Mouse (Mus musculus) megakaryocyte-erythroid progenitor cell, adult 5-6 weeks (primary cell): Measurements from ENCODE around the gene Upp2. TPM values are rescaled to one million over a fixed set of nuclear protein-coding genes. Genes with fewer than 3 reads are reported as not detected.

ENCODE experiments used
- ATAC-seq: replicated peaks from 2 replicates; pipeline ENCODE4 v1.8.0; 2016; ENCODE audit warnings: mild to moderate bottlenecking, inconsistent platforms; ENCODE audit not compliant: severe bottlenecking, poor library complexity, low FRiP score, low TSS enrichment
- total RNA-seq, 2 experiments: library from RNA; stranded (forward) in 1 of 2; stranded (reverse) in 1 of 2; fragments of 200-1000, 215-1000 nt in 1 of 2; fragments of >200 nt in 1 of 2; fragmentation: Nextera tagmentation in 1 of 2; gene quantifications; 2 replicates each; pipeline ENCODE4 v1.2.3; 2014 to 2017

Gene Upp2
- total RNA-seq, 2 experiments from 2014 or later, result not detected

DNA sequence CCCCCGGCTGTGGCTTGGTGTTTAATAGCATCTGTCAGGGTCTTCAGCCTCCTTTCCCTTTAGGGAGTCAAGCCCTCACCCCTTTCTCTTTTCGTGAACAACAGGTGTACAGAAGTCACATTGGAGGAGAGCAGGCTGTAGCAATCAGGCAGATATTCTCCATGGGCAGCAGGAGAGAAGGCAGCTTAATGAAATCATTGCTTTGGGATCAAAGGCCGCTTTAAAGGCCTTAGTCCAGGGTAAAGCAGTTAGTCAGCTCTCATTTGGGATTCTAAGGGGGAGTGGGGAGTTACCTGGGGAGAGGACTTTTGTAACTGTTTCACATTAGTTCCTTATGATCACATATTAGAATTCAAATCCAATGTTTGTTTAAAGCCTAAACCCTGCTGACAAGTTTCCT lies 150.8 kb downstream of the Upp2 start:
- no peak for ATAC-seq

DNA sequence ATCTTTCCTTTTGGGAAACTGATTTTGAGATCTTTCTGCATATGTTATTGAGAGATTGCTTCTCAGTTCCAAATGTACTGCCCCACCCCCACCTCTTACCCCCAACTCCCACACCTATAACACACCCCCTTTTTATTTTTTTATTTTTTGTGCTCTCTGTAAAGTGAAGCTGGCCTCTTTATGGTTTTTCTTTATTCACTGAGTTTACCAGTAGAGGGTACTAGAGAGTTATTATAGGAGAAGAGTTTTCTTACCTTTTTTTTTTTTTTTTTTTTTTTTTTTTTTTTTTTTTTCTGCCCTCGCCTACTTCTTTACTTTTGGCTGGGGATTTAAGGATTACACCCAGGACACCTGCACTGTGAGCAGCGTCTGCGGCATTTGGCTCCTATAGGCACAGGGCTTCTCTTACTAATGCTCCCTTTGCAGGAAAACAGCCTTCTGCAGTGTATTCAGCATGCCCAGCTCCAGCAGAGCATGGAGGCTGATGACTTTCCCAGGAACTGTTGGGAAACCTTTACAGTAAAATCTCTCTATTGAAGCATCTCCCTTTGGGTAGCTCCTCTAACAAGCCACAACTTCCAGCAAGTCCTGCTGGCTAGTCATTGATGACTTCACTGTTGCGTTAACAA lies 170.2 kb downstream of the Upp2 start:
- ATAC-seq, result no peak

DNA sequence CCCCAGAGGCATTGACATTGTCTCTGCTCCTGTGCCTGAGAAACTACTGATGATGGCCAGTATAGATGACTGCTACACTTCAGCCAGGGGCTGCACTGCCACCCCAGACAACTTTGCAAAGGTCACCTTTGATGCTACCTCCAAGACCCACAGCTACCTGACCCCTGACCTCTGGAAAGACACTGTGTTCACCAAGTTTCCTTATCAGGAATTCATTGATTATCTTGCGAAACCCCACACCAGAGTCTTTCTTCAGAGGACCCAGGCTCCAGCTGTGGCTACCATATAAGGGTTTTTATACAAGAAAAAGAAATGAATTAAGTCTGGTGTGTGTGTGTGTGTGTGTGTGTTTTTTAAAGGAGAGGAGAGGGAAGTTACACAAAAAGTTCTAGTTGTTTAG lies 174.1 kb downstream of the Upp2 start:
- ATAC-seq, result no peak

DNA sequence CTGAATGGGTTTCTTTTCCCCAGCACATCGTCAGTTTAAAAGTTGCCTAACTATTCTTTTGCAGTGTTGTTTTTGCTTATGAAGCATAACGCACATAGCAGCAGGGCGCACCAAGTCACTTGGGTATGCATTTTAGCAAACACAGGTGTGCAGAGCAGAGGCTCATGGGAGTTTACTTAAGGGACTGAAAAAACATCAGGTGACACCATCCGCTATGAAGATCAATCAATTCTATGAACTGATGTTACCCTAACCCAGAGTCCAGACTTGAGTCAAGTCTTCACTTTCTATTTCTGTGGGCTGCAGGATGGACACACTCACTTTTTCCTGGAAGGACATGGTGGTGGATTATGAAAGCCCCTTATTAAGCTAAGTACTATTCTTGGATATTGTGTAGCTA lies 174.9 kb downstream of the Upp2 start:
- ATAC-seq, result no peak

DNA sequence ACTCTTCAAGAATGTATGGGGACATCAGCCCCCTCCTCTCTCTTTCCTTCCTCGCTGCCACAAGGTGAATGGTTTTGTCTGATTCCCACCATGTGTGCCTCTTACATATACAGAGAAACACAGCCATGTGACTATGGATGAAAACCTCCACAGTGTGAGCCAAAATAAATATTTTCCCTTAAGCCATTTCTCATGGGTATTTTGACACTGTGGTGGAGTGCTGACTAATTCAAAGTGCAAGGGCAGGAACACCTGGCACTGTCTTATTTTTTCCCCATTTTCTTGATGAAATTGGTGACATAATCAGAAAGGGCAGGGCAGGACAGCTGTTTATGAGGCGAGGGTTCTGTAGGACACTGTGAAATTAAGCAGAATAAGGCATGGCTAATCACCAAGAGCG lies 176.3 kb downstream of the Upp2 start:
- ATAC-seq, result no peak

DNA sequence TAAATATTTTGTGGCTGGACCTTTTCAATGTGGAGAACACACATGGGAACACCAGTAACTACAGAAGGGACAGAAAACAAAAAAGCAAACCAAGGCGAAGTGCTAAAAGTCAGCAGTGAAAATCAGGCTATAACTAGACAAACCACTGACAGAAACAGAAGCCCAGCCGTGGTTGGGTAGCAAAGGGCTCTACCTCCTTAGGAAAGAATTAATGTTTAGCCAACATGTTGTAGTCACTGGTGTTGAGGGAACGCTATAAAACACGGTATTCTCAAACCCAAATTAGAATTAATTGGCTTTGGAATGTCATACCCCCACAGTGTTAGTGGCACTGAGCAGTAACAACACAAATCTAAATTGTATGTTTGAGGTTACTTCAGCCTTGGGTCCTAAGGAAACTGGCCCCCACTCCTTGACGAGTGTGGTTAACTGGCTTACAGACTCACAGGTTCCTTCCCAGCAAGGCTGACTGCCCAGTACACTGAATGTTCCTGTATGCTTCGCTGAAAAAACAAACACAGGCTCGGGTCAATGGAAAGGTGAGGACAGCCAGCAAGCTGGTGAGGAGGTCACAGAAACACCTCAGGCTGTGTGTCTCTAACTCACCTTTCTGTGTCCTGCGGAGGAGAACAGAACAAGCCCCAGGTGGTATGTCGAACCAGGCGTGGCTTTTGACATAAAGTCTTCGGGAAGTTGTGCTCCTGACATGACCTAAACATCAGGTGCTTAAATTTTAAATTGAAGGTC lies 180.6 kb downstream of the Upp2 start:
- ATAC-seq, result no peak

DNA sequence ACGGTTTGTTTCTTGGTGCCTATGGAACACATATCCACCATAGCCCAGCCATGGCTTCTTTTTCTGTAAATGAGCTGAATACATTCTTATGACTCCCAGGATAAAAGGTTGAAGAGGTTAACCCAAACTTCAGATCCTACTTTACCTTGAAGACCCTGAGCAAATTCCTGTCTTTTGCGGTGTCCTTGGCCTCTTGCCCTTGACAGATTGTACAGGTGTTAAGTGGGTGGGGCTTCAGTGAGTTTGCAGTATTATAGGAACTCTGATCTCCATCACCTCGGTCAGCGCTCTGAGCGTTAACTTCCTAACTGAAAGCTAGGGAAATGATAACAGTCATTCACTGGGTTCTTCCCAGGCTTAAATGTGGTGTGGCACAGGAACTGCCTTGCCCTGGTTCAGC lies 181.2 kb downstream of the Upp2 start:
- no peak for ATAC-seq

DNA sequence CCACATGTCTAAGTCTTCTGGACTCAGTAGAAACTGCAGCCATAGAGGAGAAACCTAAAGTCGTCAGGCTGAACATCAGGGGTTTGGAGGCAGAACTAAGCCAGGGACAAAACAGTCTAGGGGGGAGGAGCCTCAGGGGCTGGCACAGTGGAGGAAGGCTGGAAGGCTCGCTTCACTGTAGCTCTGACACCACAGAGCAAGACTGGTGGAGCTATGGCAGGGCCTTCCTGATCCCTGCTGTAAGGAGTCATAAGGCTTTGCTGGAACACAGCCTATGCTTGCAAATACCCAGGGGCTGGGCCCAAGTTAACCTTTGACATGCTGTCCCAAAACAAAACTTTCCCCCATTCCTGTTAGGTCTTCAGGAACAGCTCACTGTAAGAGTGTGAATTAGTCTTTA lies 185.8 kb downstream of the Upp2 start:
- ATAC-seq, result no peak

DNA sequence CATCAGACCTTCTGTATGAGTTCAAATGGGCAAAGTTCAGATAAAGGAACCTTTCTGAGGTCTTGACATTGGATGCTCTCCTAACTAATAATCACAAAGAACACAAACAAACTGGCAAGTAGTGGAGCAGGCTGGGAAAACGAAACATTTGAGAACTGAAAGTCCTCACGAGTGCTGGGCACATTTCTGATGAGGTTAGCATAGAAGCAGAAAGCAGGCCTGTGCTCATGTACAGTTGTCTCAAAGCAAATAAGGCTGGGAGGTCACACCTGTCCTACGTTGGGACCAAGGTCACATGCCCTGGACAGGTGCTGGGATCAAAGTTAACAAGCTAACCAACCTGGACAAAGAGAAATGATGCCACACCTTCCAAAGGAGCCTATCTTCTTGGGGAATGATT lies 187.6 kb downstream of the Upp2 start:
- ATAC-seq, result no peak

DNA sequence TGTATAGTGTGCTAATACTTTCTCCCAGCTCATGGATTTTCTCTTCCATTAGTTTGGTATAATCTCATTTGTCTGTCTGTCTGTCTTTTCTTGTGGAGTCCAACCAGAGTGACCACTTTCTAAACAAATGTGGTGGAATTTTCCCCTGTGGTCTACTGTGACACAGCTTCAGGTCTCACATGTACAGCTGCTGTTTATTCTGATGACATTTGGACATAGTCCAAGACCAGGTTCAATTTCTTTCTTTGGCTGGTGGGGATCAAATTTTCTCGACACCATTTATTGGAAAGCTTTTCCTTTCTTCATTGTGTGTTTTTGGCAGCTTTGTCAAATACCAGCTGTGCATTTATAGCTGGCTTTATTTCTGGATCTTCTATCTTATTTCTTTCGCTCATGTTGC lies 191.0 kb downstream of the Upp2 start:
- no peak for ATAC-seq

DNA sequence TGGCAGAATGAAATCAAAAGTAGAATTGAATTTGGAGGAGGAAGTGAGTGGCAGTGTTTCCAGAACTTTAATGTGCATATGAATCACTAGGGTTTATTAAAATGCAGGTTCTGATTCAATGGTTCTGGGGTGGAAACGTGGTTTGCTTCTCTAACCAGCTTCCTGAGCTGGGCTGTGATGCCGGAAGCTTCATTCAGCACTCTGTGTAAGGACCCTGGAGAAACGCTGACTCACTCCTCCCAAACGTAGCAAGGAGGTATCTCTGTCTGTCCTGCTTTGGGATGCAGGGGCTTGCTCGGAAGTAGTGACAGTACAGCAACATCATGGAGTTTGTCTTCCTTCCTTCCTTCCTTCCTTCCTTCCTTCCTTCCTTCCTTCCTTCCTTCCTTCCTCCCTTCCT lies 192.6 kb downstream of the Upp2 start:
- ATAC-seq, result no peak

DNA sequence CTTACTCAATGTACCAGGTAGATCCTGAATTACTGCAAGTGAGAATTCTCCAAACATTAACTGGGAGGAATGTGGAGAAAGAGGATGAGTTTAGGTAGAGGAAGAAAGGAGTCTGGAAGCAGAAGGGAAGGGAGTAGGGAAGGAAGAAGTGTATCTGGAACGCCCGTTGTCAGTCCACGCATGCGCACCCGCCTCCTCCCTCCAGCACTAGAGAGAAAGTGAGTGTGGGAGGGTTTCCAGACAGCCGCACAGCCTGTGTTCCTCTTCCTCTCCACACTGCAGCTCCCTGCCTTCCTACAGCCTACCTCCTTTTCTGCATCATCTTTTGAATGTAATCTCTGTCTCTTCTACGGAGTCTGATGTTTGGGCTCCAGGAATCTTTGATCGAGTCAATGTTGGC lies 198.0 kb downstream of the Upp2 start:
- ATAC-seq, result no peak

DNA sequence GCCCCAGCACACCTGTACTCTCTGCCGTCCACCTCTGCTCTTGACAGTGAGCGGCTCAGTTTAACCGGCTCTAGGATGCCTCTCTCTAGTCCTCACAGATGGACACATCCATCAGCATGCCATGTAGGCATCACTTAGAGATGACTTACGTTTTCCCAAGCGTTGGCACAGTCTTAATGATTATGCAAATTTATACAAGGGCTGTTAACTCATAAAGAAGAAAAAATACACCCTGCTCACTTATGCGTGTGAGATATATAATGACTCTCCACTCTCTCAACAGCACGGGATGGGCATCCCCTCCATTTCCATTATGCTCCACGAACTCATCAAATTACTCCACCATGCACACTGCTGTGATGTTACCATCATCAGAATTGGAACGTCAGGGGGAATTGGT lies 206.7 kb downstream of the Upp2 start:
- ATAC-seq, result no peak

DNA sequence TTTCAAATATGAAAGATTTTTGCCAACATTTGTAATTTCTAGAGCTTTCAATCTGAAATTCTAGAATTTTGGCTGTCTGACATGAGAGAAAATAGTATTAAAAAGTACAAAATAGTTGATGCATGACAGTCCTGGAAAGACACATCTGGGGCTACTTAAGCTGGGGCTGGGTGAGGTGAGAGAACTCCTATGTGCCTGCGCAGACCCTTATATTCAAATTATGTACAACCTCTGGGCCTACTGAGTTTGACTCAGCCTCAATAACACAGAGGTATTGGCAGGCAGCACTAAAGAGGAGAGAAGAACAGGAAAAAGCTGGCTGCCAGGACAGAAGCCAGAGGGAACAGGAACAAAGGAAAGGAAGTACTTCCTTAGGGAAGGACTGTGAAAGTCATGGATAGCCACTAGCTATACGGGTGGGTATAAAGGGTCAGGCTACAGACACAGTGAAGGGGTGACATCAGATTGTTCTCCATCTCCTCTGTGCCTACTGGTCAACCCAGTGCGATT lies 211.9 kb downstream of the Upp2 start:
- ATAC-seq, result no peak

DNA sequence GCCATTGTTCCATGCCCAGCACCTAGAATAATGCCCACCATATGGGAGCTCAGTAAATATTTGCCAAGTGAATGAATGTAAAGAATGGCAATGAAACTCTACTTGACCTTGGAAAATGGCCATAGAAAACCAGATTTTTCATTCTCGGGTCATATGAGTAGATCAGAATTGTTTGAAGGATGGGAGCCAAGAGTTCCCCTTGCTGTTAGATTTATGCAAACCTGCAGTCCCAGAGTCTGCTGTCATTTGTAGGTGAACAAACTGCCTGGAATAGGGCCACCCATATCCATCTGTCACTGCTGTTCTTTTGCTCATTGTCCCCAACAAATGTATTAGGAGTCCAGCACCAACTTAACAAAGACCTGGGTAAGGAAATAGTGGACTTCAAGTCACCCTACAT lies 216.4 kb downstream of the Upp2 start:
- no peak for ATAC-seq

DNA sequence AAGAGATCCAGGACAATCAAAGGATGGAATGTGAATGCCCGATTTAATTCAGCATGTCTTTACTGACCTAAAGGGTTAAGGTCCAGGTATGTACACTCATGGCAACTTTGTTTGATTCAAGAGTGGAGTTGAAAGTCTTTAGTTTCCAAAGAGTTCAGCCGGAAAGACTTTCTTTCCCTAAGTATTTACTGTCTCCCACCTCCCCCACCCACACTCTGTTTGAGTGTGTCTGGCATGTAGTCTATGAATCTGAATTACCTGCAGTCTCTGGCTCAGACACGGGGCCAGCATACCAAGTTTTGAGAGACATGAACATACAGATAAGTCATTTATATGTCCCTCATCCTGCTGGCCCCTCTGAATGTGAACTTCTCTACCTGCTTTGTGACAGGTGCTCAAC lies 219.1 kb downstream of the Upp2 start:
- no peak for ATAC-seq

DNA sequence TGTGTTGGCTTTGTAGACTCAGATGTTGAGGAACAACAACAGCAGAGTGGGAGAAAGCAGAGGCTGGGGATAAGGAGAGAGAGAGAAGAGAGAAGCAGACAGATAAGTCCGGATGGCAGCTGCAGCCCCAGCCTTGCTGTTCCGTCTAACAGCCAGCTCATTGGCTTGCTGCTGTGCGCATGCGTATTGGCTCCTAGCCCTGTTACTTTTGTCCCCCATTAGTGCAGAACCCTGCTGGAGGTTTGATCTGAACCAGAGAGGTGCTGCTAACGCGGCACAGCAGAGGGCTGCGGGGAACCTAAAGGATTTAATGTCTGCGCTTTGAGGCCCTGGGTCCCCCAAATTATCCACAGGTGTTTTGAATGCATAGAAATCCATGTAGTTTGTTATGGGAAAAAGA lies 219.6 kb downstream of the Upp2 start:
- no peak for ATAC-seq

DNA sequence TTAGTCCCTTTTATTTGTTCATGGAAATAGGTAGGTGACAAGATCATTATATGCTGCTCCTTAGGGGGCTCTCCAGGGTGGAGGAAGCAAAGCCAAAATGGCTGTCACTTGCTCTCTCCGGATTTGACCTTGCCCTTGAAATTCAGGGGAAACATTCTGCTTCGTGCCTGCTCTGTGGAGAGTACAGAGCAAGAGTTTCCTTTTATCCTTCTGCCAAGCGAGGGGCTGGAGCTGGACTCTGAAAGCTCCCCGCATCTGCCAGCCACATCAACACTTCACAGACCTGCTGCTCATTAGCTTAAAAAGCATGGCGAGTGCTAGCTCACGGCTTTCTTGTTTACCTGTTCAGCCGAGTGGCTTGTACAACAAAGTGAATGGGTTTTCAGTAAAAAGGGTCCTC lies 220.3 kb downstream of the Upp2 start:
- ATAC-seq, result no peak

DNA sequence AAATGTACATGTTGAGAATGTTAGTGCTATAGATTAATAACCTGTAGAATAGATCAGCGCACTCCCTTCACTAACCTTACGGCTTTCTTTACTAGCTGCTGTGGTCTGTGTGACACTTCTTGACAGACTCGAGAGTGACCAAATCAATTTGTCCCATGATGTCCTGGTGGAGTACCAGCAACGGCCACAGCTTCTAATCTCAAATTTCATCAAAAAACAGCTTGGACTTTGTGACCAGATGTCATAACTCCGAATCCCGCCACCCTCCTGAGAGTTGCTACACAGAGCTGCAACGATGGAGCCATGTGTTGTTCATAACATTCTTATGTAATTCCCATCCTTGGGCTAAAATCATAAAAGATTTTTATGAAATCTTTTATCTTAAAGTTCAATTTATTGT lies 222.8 kb downstream of the Upp2 start:
- no peak for ATAC-seq

DNA sequence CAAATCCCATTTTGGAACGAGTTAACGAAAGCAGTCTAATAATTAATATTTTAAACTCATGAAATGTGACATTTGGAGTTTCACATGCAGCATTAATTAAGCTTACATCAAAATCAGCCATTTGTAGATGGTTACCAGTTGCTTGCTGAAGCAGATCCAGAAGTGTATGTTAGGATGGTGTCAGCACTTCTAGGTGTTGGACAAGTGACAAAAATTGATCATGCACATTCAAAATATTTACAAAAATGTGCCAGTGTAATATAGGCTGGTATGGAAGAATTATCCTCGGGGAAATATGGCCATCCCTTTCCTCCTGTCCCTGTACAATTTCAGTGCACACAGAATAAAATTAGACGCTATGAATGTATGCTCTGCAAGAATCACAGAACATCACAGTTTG lies 223.3 kb downstream of the Upp2 start:
- ATAC-seq, result no peak

DNA sequence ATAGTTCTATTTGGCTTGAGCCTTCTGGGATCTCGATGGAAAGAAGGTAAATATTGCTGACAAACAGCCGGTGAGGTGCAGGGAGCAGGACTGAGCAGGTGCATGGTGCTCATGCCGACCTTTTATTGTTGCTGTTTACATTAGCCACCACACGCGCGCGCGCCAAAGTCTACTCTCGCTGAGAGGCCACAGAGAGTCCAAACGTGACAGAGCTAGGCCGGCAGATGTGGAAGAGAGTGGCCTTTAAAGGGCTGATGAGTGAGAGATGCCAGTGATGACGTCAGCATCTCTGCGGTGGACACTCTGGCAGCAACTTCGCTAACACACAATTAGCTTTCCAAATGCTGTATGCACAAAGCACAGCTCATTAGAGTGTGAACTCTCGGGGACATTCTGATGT lies 227.4 kb downstream of the Upp2 start:
- ATAC-seq, result no peak
